Mouse (Mus musculus) stomach, embryonic 16.5 days (tissue): ENCODE measurements around the gene Sag. TPM values are rescaled to one million over a fixed set of nuclear protein-coding genes. Genes with fewer than 3 reads are reported as not detected.
A peak's percentile ranks its signal among the peaks of the same experiment; 100 is the strongest.

Experiments used
- ATAC-seq: fragments of 200-750 bp; cut with Nextera tagmentation; 2 replicates; pipeline ENCODE4 v1.8.0; 2017; ENCODE audit warnings: moderate number of reproducible peaks, moderate TSS enrichment; ENCODE audit not compliant: insufficient read depth, low FRiP score
- H3K27ac ChIP-seq: fragments of 300-500 bp; sonication (generic); 2 replicates; pipeline ENCODE4 v1.5.1; 2014; ENCODE audit warnings: low read length
- H3K27me3 ChIP-seq: fragments of 300-500 bp; sonication (generic); 2 replicates; pipeline ENCODE4 v1.6.1; 2014; ENCODE audit warnings: low read length, control low read depth, mixed read lengths; ENCODE audit not compliant: control insufficient read depth, insufficient read depth
- H3K36me3 ChIP-seq: fragments of 300-500 bp; sonication (generic); 2 replicates; pipeline ENCODE4 v1.6.1; 2014; ENCODE audit warnings: low read length; ENCODE audit not compliant: control insufficient read depth, insufficient read depth
- H3K4me1 ChIP-seq: fragments of 300-500 bp; sonication (generic); 2 replicates; pipeline ENCODE4 v1.6.1; 2014; ENCODE audit warnings: low read length, control low read depth, mixed read lengths; ENCODE audit not compliant: control insufficient read depth, insufficient read depth
- H3K4me2 ChIP-seq: fragments of 300-500 bp; sonication (generic); 2 replicates; pipeline ENCODE4 v1.6.1; 2014; ENCODE audit warnings: low read depth, low read length, mixed read lengths
- H3K4me3 ChIP-seq: fragments of 300-500 bp; sonication (generic); replicated peaks from 2 replicates; pipeline ENCODE4 v1.5.1; 2014; ENCODE audit warnings: mild to moderate bottlenecking, low read length
- H3K9ac ChIP-seq: fragments of 300-500 bp; sonication (generic); 2 replicates; pipeline ENCODE4 v1.6.1; 2014; ENCODE audit warnings: low read length
- H3K9me3 ChIP-seq: fragments of 300-500 bp; sonication (generic); replicated peaks from 2 replicates; pipeline ENCODE4 v1.6.1; 2016; ENCODE audit warnings: low read length, control low read depth; ENCODE audit not compliant: control insufficient read depth
- WGBS: fragments of 180-500 bp; shearing (Covaris S2); extraction: QIAGEN DNeasy Blood & Tissue Kit; methylation state at CpG from one replicate; pipeline ENCODE4 v1.1.7; 2014; 5-methylcytosine and 5-hydroxymethylcytosine counted together
- polyA plus RNA-seq: library from polyadenylated mRNA; unstranded; fragments of >200 nt; fragmentation: Nextera tagmentation; extraction: Ambion mirVana; gene quantifications from 2 replicates; pipeline ENCODE4 v1.2.1, GENCODE M21; 2015

The Sag gene
- polyA plus RNA-seq, 1 experiment from 2014 or later: 1.4 TPM

DNA sequence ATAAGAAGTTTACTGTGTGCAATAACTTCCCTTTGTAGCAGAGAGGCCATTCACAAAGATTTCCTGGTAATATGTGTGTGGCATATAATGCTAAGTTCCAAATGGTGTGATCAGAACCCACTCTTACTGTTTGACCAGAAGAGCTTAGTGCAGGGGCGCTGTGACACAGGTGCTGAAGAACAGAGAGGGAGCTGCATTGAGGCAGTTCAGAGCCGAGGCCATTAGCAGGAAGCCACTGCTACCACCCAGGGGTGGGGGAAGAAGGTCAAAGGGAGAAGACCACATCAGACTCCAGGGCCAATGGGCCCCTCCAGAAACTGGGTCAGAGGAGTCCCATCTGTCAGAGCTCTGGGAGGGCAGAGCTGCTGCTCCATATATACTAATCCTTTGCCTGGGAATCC is 51.4 kb downstream of the Sag start:
- Histone ChIP-seq H3K27me3 (no peaks in the 10 kb centered on the region), H3K4me2 (peak overlapping the region; percentile 99), H3K27ac (no peak overlapping the region), H3K9ac (no peak overlapping the region), H3K36me3 (no peaks in the 10 kb centered on the region), H3K4me1 (peaks cover 24% of the 10 kb centered on the region), H3K9me3 (no peaks in the 10 kb centered on the region), H3K4me3 (peak overlapping the region; percentile 89)
- no peak for ATAC-seq
- WGBS: 20% methylated on average over 2 of the region's 2 CpGs

DNA sequence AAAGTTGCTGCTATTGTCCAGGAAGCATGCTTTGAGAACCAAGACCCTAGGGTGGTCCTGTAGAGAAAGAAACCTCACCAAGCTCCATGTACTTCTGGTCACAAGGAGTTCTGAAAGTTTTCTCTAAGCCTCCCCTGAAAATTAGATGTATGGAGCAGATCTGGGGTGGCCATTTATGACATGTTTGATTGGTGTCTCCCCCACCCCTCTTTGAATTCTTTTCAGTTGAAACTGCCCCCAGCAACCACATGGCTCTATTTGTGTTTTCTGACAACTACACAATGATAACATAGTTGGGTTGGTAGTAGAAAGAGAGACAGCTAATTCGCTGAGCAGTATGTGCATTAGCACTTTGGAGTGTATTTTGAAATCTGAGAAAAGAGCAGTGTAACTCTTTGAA is 52.0 kb downstream of the Sag start:
- 89% methylated on average over 1 of the region's 1 CpGs for WGBS
- H3K9ac ChIP-seq: no peak overlapping the region
- H3K27me3 ChIP-seq: no peaks in the 10 kb centered on the region
- peaks cover 24% of the 10 kb centered on the region for H3K4me1 ChIP-seq
- H3K27ac ChIP-seq: no peak overlapping the region
- no peak for ATAC-seq
- no peaks in the 10 kb centered on the region for H3K9me3 ChIP-seq
- H3K4me2 ChIP-seq: no peak overlapping the region
- no peak overlapping the region for H3K4me3 ChIP-seq
- H3K36me3 ChIP-seq: no peaks in the 10 kb centered on the region

DNA sequence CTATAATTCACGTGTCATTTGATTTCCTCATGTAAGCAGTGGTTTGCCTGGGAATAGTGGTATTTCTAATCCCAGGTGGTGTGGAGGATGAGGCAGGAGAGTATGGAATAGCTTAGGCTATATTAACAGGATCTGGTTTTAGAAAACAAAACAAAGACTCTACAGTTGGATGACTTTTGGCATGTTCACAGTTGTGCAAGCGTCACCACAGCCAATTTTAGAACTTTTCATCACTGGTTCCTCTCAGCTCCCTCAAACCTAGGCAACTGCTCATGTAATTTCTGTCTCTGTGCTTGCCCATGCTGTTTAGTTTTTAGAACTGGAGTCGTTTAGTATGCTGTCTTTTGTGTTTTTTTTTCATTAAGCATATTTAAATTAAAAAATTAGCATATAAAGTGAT is 53.3 kb downstream of the Sag start:
- no peak overlapping the region for H3K4me2 ChIP-seq
- H3K9me3 ChIP-seq: no peaks in the 10 kb centered on the region
- no peak overlapping the region for H3K9ac ChIP-seq
- no peak overlapping the region for H3K4me3 ChIP-seq
- H3K36me3 ChIP-seq: no peaks in the 10 kb centered on the region
- 71% methylated on average over 3 of the region's 3 CpGs for WGBS
- H3K27me3 ChIP-seq: no peaks in the 10 kb centered on the region
- H3K4me1 ChIP-seq: peaks cover 24% of the 10 kb centered on the region
- no peak for ATAC-seq
- no peak overlapping the region for H3K27ac ChIP-seq

DNA sequence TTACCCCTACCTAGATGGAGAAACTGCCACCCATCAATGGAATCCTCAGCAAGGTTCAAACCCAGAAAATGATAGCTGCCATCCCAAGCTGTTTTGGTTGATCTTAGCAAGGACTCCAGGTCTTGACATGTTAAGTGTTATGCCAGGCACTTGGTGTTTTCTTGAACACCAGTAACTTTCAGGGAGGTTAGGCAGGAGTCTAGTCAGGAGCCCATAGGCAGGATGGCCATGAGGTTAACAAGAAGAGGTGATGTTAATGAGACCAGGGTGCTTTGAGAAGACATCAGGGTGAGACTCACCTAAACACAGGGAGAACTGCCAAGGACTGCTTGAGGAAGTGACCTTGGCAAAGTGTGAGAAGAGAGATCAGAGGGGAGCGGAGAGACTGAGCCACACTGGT is 54.6 kb downstream of the Sag start:
- H3K4me1 ChIP-seq: peaks cover 23% of the 10 kb centered on the region
- peak overlapping the region; percentile 28; the same call in 1 of the 2 replicates for H3K27ac ChIP-seq
- ATAC-seq: no peak
- H3K9me3 ChIP-seq: no peaks in the 10 kb centered on the region
- H3K36me3 ChIP-seq: no peaks in the 10 kb centered on the region
- H3K9ac ChIP-seq: no peak overlapping the region
- no peaks in the 10 kb centered on the region for H3K27me3 ChIP-seq
- H3K4me3 ChIP-seq: no peak overlapping the region
- no peak overlapping the region for H3K4me2 ChIP-seq
- 74% methylated on average over 1 of the region's 1 CpGs for WGBS

DNA sequence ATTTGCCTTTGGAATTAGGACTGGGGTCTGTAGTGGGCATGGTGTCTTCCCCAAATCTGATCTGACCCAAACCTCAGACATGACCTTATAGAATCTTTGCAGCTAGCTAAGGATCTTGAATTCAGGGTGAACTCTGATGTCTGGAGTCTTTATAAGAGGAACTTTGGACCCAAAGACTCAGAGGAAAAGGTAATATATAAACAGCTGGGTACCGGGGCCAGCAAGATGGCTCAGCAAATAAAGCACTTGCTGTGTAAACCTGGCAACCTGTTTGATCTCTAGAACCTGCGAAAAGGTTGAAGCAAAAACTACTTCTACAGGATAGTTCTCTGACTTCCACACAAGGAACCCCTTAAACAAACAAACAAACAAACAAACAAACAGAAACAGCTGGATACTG is 55.0 kb downstream of the Sag start:
- WGBS: 66% methylated on average over 2 of the region's 2 CpGs
- Histone ChIP-seq H3K4me3 (no peak overlapping the region), H3K4me1 (peaks cover 23% of the 10 kb centered on the region), H3K27ac (peak overlapping the region; percentile 34), H3K27me3 (no peaks in the 10 kb centered on the region), H3K36me3 (no peaks in the 10 kb centered on the region), H3K4me2 (no peak overlapping the region), H3K9me3 (no peaks in the 10 kb centered on the region), H3K9ac (no peak overlapping the region)
- ATAC-seq: 0 out of 2 replicates have a peak, but pooled peaks have one; percentile 65

DNA sequence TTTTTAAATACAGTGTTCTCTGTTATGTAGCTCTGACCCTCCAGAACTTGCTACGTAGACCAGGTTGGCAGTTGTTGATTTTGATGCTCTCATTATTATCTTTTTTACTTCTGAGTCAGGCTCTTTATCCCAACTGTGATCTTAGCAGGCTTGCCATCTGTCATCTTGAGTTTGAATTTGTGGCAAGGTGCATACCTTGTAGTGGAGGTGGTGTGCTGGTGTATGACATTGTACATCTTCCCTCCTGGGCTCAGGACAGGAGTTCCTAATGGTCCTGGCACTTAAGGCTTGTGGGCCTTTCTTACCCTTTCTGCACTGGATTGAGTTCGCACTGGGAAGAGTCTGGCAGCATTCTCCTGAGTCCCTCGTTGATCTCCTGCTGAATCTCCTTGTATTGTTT is 60.1 kb downstream of the Sag start:
- Histone ChIP-seq H3K4me2 (no peak overlapping the region), H3K36me3 (no peaks in the 10 kb centered on the region), H3K27ac (no peak overlapping the region), H3K27me3 (no peaks in the 10 kb centered on the region), H3K4me3 (no peak overlapping the region), H3K9ac (no peak overlapping the region), H3K9me3 (no peaks in the 10 kb centered on the region), H3K4me1 (peaks cover 11% of the 10 kb centered on the region)
- no peak for ATAC-seq
- 64% methylated on average over 3 of the region's 3 CpGs for WGBS

DNA sequence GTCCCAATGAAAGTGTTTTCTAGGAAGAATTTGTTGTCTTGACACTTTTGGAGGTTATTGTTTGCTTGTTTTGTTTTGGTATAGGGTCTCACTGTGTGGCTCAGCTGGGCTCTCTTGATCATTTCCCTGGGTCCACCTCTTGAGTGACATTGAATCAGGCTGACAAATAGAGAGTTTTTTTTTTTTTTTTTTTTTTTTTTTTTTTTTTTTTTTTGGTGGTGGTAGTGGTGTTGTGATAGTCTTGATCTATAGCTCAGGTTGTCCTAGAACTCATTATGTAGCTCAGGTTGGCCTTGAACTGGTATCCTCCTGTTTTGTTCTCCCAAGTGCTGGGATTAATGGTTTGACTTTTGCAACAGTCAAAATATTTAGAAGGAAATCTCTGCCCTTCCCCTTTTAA is 61.4 kb downstream of the Sag start:
- H3K9me3 ChIP-seq: no peaks in the 10 kb centered on the region
- no peak for ATAC-seq
- peaks cover 7% of the 10 kb centered on the region; the same call in 1 of the 2 replicates for H3K4me1 ChIP-seq

DNA sequence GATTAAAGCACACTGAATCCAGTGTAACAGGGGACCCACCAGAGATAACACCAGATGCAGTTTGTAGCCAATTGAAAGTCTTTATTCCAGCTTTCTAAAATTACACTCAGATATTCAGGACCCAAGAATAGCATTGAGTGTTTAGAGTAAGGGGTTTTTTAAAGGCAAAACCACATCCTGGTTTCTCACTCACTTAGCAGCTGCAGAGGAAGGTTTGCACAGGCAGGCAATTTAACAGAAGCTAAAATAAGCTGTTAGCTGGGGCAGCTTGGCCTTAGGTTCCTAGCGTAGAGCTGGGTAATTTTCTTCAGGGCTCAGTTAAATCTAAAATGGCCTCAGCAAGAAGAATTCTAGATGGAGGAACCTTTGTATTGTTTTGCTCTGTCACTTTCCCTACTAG is 63.2 kb downstream of the Sag start:
- Histone ChIP-seq H3K9ac (no peak overlapping the region), H3K27ac (no peak overlapping the region), H3K9me3 (no peaks in the 10 kb centered on the region), H3K4me1 (peaks cover 8% of the 10 kb centered on the region; the same call in 1 of the 2 replicates), H3K27me3 (no peaks in the 10 kb centered on the region), H3K4me3 (no peak overlapping the region), H3K4me2 (no peak overlapping the region), H3K36me3 (no peaks in the 10 kb centered on the region)
- 87% methylated on average over 1 of the region's 1 CpGs for WGBS
- no peak for ATAC-seq

More for the DNA sequence above, 61.4 kb downstream of the Sag start:
- Histone ChIP-seq H3K27ac (no peak overlapping the region), H3K27me3 (no peaks in the 10 kb centered on the region), H3K4me2 (no peak overlapping the region), H3K36me3 (no peaks in the 10 kb centered on the region), H3K9ac (no peak overlapping the region), H3K4me3 (no peak overlapping the region)

DNA sequence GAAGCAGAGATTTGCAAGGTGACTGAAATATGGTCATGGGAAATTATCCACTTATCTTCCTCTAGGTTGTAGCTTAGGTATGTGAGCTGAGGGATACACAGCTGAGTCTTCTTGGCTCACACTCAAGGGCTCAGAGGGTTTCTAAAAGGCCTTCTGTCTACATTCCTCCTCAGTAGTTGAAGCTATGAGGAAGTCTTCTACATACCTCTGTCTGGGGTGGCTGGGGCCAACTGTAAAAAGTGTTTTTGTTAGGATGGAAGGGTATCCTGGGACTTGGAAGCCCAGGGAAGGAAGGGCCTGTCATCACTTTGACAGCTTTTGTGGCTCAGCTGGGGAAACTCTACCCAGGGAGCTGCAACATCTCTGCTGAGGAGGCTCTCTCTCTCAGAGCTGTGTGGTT is 68.1 kb downstream of the Sag start:
- Histone ChIP-seq H3K27me3 (no peaks in the 10 kb centered on the region), H3K9ac (no peak overlapping the region), H3K9me3 (no peaks in the 10 kb centered on the region), H3K4me2 (no peak overlapping the region), H3K4me3 (no peak overlapping the region), H3K27ac (no peak overlapping the region), H3K4me1 (peaks cover 6% of the 10 kb centered on the region; the same call in 1 of the 2 replicates), H3K36me3 (no peaks in the 10 kb centered on the region)
- 0 out of 2 replicates have a peak, but pooled peaks have one; percentile 40 for ATAC-seq

DNA sequence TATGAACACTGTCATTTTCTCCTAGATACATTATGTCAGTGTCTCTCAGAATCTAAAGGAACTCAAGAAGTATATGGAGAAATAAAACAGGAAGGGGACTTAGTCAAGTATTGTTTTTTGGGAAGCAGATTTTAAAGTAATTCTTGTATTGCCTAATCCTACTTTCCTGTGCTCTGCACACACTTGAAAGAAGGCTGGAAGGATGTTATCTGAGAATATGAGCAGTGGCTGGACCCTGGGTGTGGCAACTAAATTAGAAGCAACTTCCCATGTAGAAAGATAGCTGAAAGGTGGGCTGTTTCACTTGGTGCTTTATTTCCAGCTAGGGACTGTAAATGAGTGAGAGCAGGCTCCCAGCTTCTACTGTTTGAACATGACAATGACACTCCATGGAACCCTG is 69.6 kb downstream of the Sag start:
- no peaks in the 10 kb centered on the region for H3K9me3 ChIP-seq
- H3K4me3 ChIP-seq: no peak overlapping the region
- H3K27ac ChIP-seq: no peak overlapping the region
- H3K36me3 ChIP-seq: no peaks in the 10 kb centered on the region
- H3K4me2 ChIP-seq: no peak overlapping the region
- no peak for ATAC-seq
- H3K27me3 ChIP-seq: no peaks in the 10 kb centered on the region
- no peak overlapping the region for H3K9ac ChIP-seq
- peaks cover 12% of the 10 kb centered on the region for H3K4me1 ChIP-seq
